Mouse (Mus musculus): ENCODE measurements around the gene Angpt4.

DNA sequence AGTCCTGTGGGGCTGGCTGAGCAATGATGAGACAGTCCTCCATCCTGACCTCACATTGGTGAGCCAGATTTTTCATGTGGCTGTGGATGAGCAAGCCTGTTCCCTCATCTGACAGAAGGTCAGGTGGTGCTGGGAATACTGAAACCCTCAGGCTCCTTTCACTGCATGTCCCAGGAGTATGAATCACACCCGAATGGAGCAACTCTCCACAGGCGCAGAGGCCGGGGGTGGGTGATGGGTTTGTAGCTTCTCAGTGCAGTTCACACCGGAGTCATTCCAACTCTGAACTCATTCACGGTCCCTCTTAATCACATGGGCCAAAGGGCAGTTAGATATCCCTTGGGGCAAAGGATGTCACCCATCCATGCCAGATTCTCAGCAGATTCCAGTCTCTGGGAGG, 3.1 kb downstream of the Angpt4 start:
- TF ChIP-seq CTCF (IDR thresholded peaks at IDR 0.05; ENCODE audit: low read depth, low read length) (no peak), POLR2A (IDR thresholded peaks at IDR 0.05; ENCODE audit: extremely low read depth, insufficient read depth, low read length) (no peak)

All from liver, adult 2 months (tissue).